Mouse (Mus musculus) left cerebral cortex, postnatal 36 days (tissue): ENCODE results near the gene Retnla. TPM values are rescaled to one million over a fixed set of nuclear protein-coding genes. Genes with fewer than 3 reads are reported as not detected.

Experiments used
- DNase-seq, 2 experiments: peaks; one replicate each; pipeline ENCODE4 v3.0.0; 2021 to 2022; ENCODE audit warnings: low spot score in 2 of 2, mixed read lengths in 1 of 2
- intact Hi-C: fragments of 180-260 bp; cut with DNase I; formaldehyde crosslinking; loops from one replicate; pipeline ENCODE4 v1.15.1; 2025
- total RNA-seq, 2 experiments: library from RNA; stranded (reverse); gene quantifications; 2 replicates each; pipeline ENCODE4 v1.2.3; 2021

Gene Retnla
- total RNA-seq, 2 experiments from 2014 or later: not detected

- intact Hi-C loops: no loop called here
- DNase-seq: no peak
Observed at GRCm38 (mm10) chr16:48872321-48872720, 30.0 kb downstream of the Retnla start, which contains the start of gene Retnlg. Gene Retnlg (plus strand): TSS chr16:48872621.

DNA sequence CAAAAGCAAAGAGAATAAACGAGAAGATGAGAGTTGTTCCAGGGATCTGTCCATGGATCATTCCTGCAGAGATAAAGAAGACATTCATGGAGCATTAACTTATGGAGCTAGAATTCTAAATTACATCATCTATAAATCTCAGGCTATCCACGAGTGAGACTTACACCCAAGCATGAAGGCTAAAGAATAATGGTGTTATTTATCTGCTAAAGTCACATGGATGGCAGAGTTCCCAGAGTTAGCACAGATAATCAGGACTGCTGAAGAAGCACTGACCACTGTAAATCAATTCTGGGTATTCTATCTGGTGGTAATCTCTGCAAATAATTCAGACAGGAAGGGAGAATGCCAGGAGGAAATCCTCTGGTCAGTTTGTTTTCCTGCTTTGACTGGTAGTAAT is 48.4 kb downstream of the Retnla start:
- intact Hi-C loops: no loop called here
- no peak for DNase-seq

Other genes with a start within 250 kb of the Retnla start
- gene Trat1, start 70.5 kb upstream of the Retnla start, total RNA-seq: under 1 TPM; 0.18 to 0.20 TPM
- gene Retnlb, start 25.7 kb upstream of the Retnla start, total RNA-seq: not detected
- not detected for gene Retnlg, start 30.1 kb downstream of the Retnla start, total RNA-seq
- gene Dzip3, start 151.6 kb downstream of the Retnla start, total RNA-seq: 10 to 100 TPM; 69.9 to 81.4 TPM
- 1 to 10 TPM; 2.4 TPM for gene Cip2a, start 151.6 kb downstream of the Retnla start, total RNA-seq
- under 1 TPM; 0.57 to 0.74 TPM for gene Myh15, start 214.9 kb downstream of the Retnla start, total RNA-seq